Comparison of ENCODE assay signal across 7 mouse cellular contexts in genomic region chr10:120233655-120234367, GRCm38 (mm10). TPM values are rescaled to one million over a fixed set of nuclear protein-coding genes. Genes with fewer than 3 reads are reported as not detected.
DNase-seq lines count a peak whose midpoint lies in the region; ATAC-seq and TF ChIP-seq lines count a peak whose summit lies in the region.

No protein-coding gene starts in this region.

- peak; percentile 91 for DNase-seq in NIH3T3 (ENCODE audit: low read depth)
- peak; percentile 63 for DNase-seq in embryo, embryonic 9.5 days (ENCODE audit: extremely low spot score)
- DNase-seq in kidney, postnatal 4 days = peak; percentile 78 to 84
- DNase-seq in lung, adult 2 months = peak; percentile 45
- DNase-seq in right cerebral cortex, postnatal 25 days = peak; percentile 27

- H3K27me3 ChIP-seq in heart, embryonic 15.5 days = no peaks in the 10 kb centered on the region

- H3K9me3 ChIP-seq in heart, embryonic 15.5 days (replicated peaks) = no peaks in the 10 kb centered on the region

- WGBS in heart, embryonic 15.5 days = 20% methylated on average over 18 of the region's 18 CpGs
- 21% methylated on average over 18 of the region's 18 CpGs for WGBS in lung, adult 2 months

- peaks cover 4% of the 10 kb centered on the region; the same call in 1 of the 2 replicates for H3K4me1 ChIP-seq in heart, embryonic 15.5 days (replicated peaks)
- H3K4me1 ChIP-seq in lung, adult 2 months (ENCODE audit: control insufficient read depth, insufficient read depth, low read length) = no peaks in the 10 kb centered on the region

- peak; percentile 58 for ATAC-seq in CD4-positive, CD25-positive, alpha-beta regulatory T cell, adult 4 months
- ATAC-seq in heart, embryonic 15.5 days (replicated peaks; ENCODE audit: insufficient number of reproducible peaks, insufficient read depth, low FRiP score, low read depth) = no peak

- peaks cover 20% of the 10 kb centered on the region for H3K36me3 ChIP-seq in heart, embryonic 15.5 days

- peak overlapping the region; percentile 29 for H3K4me3 ChIP-seq in heart, embryonic 15.5 days
- no peak overlapping the region for H3K4me3 ChIP-seq in lung, adult 2 months (replicated peaks; ENCODE audit: extremely low read depth, low read depth, low read length)

- no peak overlapping the region for H3K27ac ChIP-seq in heart, embryonic 15.5 days

- H3K4me2 ChIP-seq in heart, embryonic 15.5 days = peak overlapping the region; percentile 60

- H3K9ac ChIP-seq in heart, embryonic 15.5 days = peak overlapping the region; percentile 48

- no peak for TF ChIP-seq POLR2A in lung, adult 2 months (IDR thresholded peaks at IDR 0.05; ENCODE audit: borderline replicate concordance, extremely low read depth, low read depth, low read length)

- peak; percentile 41; the same call in 1 of the 2 replicates for TF ChIP-seq CTCF in lung, adult 2 months (IDR thresholded peaks at IDR 0.05; ENCODE audit: insufficient read depth, low read length)

RNA-seq across cellular contexts. Expression of gene Llph, which starts 6.9 kb away (rescaled TPM):
- 10 to 100 TPM; 56.9 to 77.4 TPM for polyA plus RNA-seq in CD4-positive, CD25-positive, alpha-beta regulatory T cell, adult 4 months (2017; shearing (Covaris generic))
- polyA plus RNA-seq in heart, embryonic 15.5 days (2015; fragmentation: Nextera tagmentation; extraction: Ambion mirVana) = 26.0 and 29.4 TPM in 2 replicates
- polyA plus RNA-seq in lung, adult 2 months (2012; rRNA removed) = 3.7 and 6.5 TPM in 2 replicates

RNA-seq across cellular contexts. Expression of gene Irak3, which starts 31.9 kb away (rescaled TPM):
- 1 to 10 TPM; 3.9 to 4.5 TPM for polyA plus RNA-seq in CD4-positive, CD25-positive, alpha-beta regulatory T cell, adult 4 months (2017; shearing (Covaris generic))
- polyA plus RNA-seq in heart, embryonic 15.5 days (2015; fragmentation: Nextera tagmentation; extraction: Ambion mirVana) = 0.59 and 0.94 TPM in 2 replicates
- polyA plus RNA-seq in lung, adult 2 months (2012; rRNA removed) = 3.7 and 4.3 TPM in 2 replicates

RNA-seq across cellular contexts. Expression of gene Tmbim4, which starts 32.4 kb away (rescaled TPM):
- polyA plus RNA-seq in CD4-positive, CD25-positive, alpha-beta regulatory T cell, adult 4 months (2017; shearing (Covaris generic)) = 100 to 1,000 TPM; 129 to 132 TPM
- polyA plus RNA-seq in heart, embryonic 15.5 days (2015; fragmentation: Nextera tagmentation; extraction: Ambion mirVana) = 103 and 110 TPM in 2 replicates
- polyA plus RNA-seq in lung, adult 2 months (2012; rRNA removed) = 173 and 232 TPM in 2 replicates

Comparison
In these comparisons a context has a peak if more than half of its experiments do, and no peak if none do; other contexts are left out.
1. DNase-seq: peak in every context shown above with its lines; median percentile 91 in NIH3T3; 81 in kidney, postnatal 4 days; 63 in embryo, embryonic 9.5 days; 45 in lung, adult 2 months; 27 in right cerebral cortex, postnatal 25 days.